Comparison of ENCODE assay signal across 24 mouse cellular contexts in genomic region chr4:63595259-63595658, GRCm38 (mm10). TPM values are rescaled to one million over a fixed set of nuclear protein-coding genes. Genes with fewer than 3 reads are reported as not detected.
DNase-seq lines count a peak whose midpoint lies in the region; ATAC-seq lines count a peak whose summit lies in the region.
"Had no signal": no experiment of that assay in that cellular context is flagged by ENCODE, and none has a peak within 500 bp of the region (broad histone marks: within the 10 kb centered on the region; RNA-seq: fewer than 3 reads in every experiment).

No protein-coding gene starts in this region.

- H3K4me3 ChIP-seq in midbrain, embryonic 10.5 days: no peak overlapping the region
- H3K4me3 ChIP-seq in midbrain, embryonic 11.5 days (ENCODE audit: low read depth, low read length): no peak overlapping the region
- H3K4me3 ChIP-seq: heart, adult 2 months; hindbrain, embryonic 15.5 days; lung, embryonic 15.5 days; neural tube, embryonic 15.5 days had no signal

- no peak for ATAC-seq in midbrain, embryonic 11.5 days (ENCODE audit: low FRiP score)
- ATAC-seq in granulocyte monocyte progenitor cell, adult 5-6 weeks (replicated peaks; ENCODE audit: poor library complexity, severe bottlenecking): 0 out of 2 replicates have a peak, but pooled peaks have one; percentile 7
- ATAC-seq in megakaryocyte, adult 5-6 weeks (ENCODE audit: poor library complexity, severe bottlenecking): peak; percentile 26; the same call in 1 of the 2 replicates
- ATAC-seq: forebrain, embryonic 14.5 days had no signal

- no peak overlapping the region for H3K9ac ChIP-seq in midbrain, embryonic 11.5 days (ENCODE audit: low read length)
- H3K9ac ChIP-seq: hindbrain, embryonic 15.5 days; lung, embryonic 15.5 days; neural tube, embryonic 15.5 days had no signal

- no peaks in the 10 kb centered on the region for H3K36me3 ChIP-seq in midbrain, embryonic 10.5 days
- no peaks in the 10 kb centered on the region for H3K36me3 ChIP-seq in midbrain, embryonic 11.5 days (ENCODE audit: control insufficient read depth, insufficient read depth, low read length)
- H3K36me3 ChIP-seq: hindbrain, embryonic 15.5 days; lung, embryonic 15.5 days; neural tube, embryonic 15.5 days had no signal

- H3K4me1 ChIP-seq in midbrain, embryonic 10.5 days: peaks cover 13% of the 10 kb centered on the region
- no peaks in the 10 kb centered on the region for H3K4me1 ChIP-seq in midbrain, embryonic 11.5 days (ENCODE audit: control insufficient read depth, insufficient read depth, low read length)
- H3K4me1 ChIP-seq: hindbrain, embryonic 15.5 days; neural tube, embryonic 15.5 days had no signal

- no peak for DNase-seq in midbrain, embryonic 10.5 days (ENCODE audit: low spot score)
- DNase-seq in midbrain, embryonic 11.5 days (ENCODE audit: low spot score, missing footprints): no peak
- no peak for DNase-seq in cerebellum, postnatal 10 days
- no peak for DNase-seq in neural tube, embryonic 10.5 days (ENCODE audit: extremely low spot score, low spot score)
- DNase-seq in layer of hippocampus, postnatal 36 days: no peak
- DNase-seq: cerebellum, adult 8-10 months; layer of hippocampus, adult 9-11 months had no signal

- peak overlapping the region; percentile 24; the same call in 1 of the 2 replicates for H3K27ac ChIP-seq in midbrain, embryonic 10.5 days (replicated peaks)
- no peak overlapping the region for H3K27ac ChIP-seq in midbrain, embryonic 11.5 days (ENCODE audit: low read depth, low read length)
- H3K27ac ChIP-seq: hindbrain, embryonic 15.5 days; kidney, postnatal 0 days; lung, embryonic 15.5 days; neural tube, embryonic 15.5 days had no signal

- no peak overlapping the region for H3K4me2 ChIP-seq in midbrain, embryonic 11.5 days
- H3K4me2 ChIP-seq: hindbrain, embryonic 15.5 days; lung, embryonic 15.5 days; neural tube, embryonic 15.5 days had no signal

- H3K27me3 ChIP-seq in midbrain, embryonic 10.5 days (ENCODE audit: low read depth, poor library complexity, severe bottlenecking): no peaks in the 10 kb centered on the region
- no peaks in the 10 kb centered on the region for H3K27me3 ChIP-seq in midbrain, embryonic 11.5 days (ENCODE audit: control insufficient read depth, insufficient read depth, low read length)
- H3K27me3 ChIP-seq: CH12.LX; hindbrain, embryonic 15.5 days; lung, embryonic 15.5 days; neural tube, embryonic 15.5 days had no signal

- no peaks in the 10 kb centered on the region for H3K9me3 ChIP-seq in midbrain, embryonic 10.5 days (replicated peaks)
- H3K9me3 ChIP-seq in midbrain, embryonic 11.5 days (ENCODE audit: control insufficient read depth, low read length): no peaks in the 10 kb centered on the region
- H3K9me3 ChIP-seq: hindbrain, embryonic 15.5 days; lung, embryonic 15.5 days; neural tube, embryonic 15.5 days had no signal

- 88% methylated on average over 10 of the region's 10 CpGs for WGBS in midbrain, embryonic 10.5 days
- 80% methylated on average over 10 of the region's 10 CpGs for WGBS in midbrain, embryonic 11.5 days

RNA-seq across cellular contexts. Expression of gene Gm11213, which starts 9.8 kb away (rescaled TPM):
- polyA plus RNA-seq in midbrain, embryonic 10.5 days (2016; fragmentation: Nextera tagmentation; extraction: Ambion mirVana): not detected in 2 replicates
- not detected in 2 replicates for polyA plus RNA-seq in midbrain, embryonic 11.5 days (2014; fragmentation: Nextera tagmentation; extraction: Ambion mirVana)
- total RNA-seq in granulocyte monocyte progenitor cell, adult 5-6 weeks (2014; fragmentation: Nextera tagmentation): not detected in 2 replicates
- not detected in 2 replicates for total RNA-seq in granulocyte monocyte progenitor cell, adult 5-6 weeks (2017)
- total RNA-seq in megakaryocyte, adult 5-6 weeks (2015): not detected in 2 replicates
- total RNA-seq in megakaryocyte, adult 5-6 weeks (2017): not detected in 2 replicates
- not detected for total RNA-seq in layer of hippocampus, postnatal 36 days (2021)
- total RNA-seq: adrenal gland, adult 18-20 months; CH12.LX; heart, adult 2 months; heart, postnatal 14 days; left cerebral cortex, postnatal 10 days; megakaryocyte progenitor cell, adult 5-6 weeks; midbrain, postnatal 0 days had no signal
- polyA plus RNA-seq: forebrain, embryonic 14.5 days; heart, adult 2 months; hindbrain, embryonic 15.5 days; kidney, postnatal 0 days; limb, embryonic 14.5 days; lung, embryonic 15.5 days; midbrain, postnatal 0 days; neural tube, embryonic 15.5 days; small intestine, adult 2 months; urinary bladder, adult 2 months had no signal

RNA-seq across cellular contexts. Expression of gene Tex48, which starts 27.0 kb away (rescaled TPM):
- not detected in 2 replicates for polyA plus RNA-seq in midbrain, embryonic 10.5 days (2016; fragmentation: Nextera tagmentation; extraction: Ambion mirVana)
- polyA plus RNA-seq in midbrain, embryonic 11.5 days (2014; fragmentation: Nextera tagmentation; extraction: Ambion mirVana): not detected in 2 replicates
- not detected in 2 replicates for total RNA-seq in granulocyte monocyte progenitor cell, adult 5-6 weeks (2014; fragmentation: Nextera tagmentation)
- total RNA-seq in granulocyte monocyte progenitor cell, adult 5-6 weeks (2017): not detected in 2 replicates
- total RNA-seq in megakaryocyte, adult 5-6 weeks (2015): not detected in 2 replicates
- total RNA-seq in megakaryocyte, adult 5-6 weeks (2017): not detected in 2 replicates
- total RNA-seq in layer of hippocampus, postnatal 36 days (2021): not detected
- total RNA-seq: adrenal gland, adult 18-20 months; CH12.LX; heart, adult 2 months; heart, postnatal 14 days; left cerebral cortex, postnatal 10 days; megakaryocyte progenitor cell, adult 5-6 weeks; midbrain, postnatal 0 days had no signal
- polyA plus RNA-seq: forebrain, embryonic 14.5 days; heart, adult 2 months; hindbrain, embryonic 15.5 days; kidney, postnatal 0 days; limb, embryonic 14.5 days; lung, embryonic 15.5 days; midbrain, postnatal 0 days; neural tube, embryonic 15.5 days; small intestine, adult 2 months; urinary bladder, adult 2 months had no signal

RNA-seq across cellular contexts. Expression of gene Tmem268, which starts 36.7 kb away (rescaled TPM):
- polyA plus RNA-seq in midbrain, embryonic 10.5 days (2016; fragmentation: Nextera tagmentation; extraction: Ambion mirVana): 9.7 and 10.0 TPM in 2 replicates
- polyA plus RNA-seq in midbrain, embryonic 11.5 days (2014; fragmentation: Nextera tagmentation; extraction: Ambion mirVana): 6.2 and 8.1 TPM in 2 replicates
- 6.5 and 6.6 TPM in 2 replicates for total RNA-seq in granulocyte monocyte progenitor cell, adult 5-6 weeks (2014; fragmentation: Nextera tagmentation)
- 14.6 and 16.7 TPM in 2 replicates for total RNA-seq in granulocyte monocyte progenitor cell, adult 5-6 weeks (2017)
- 22.4 and 24.3 TPM in 2 replicates for total RNA-seq in megakaryocyte, adult 5-6 weeks (2015)
- 43.5 and 58.0 TPM in 2 replicates for total RNA-seq in megakaryocyte, adult 5-6 weeks (2017)
- 1 to 10 TPM; 7.1 to 8.4 TPM for total RNA-seq in layer of hippocampus, postnatal 36 days (2021)

RNA-seq across cellular contexts. Expression of gene Atp6v1g1, which starts 50.7 kb away (rescaled TPM):
- polyA plus RNA-seq in midbrain, embryonic 10.5 days (2016; fragmentation: Nextera tagmentation; extraction: Ambion mirVana): 290 and 319 TPM in 2 replicates
- polyA plus RNA-seq in midbrain, embryonic 11.5 days (2014; fragmentation: Nextera tagmentation; extraction: Ambion mirVana): 386 and 408 TPM in 2 replicates
- 97.1 and 115 TPM in 2 replicates for total RNA-seq in granulocyte monocyte progenitor cell, adult 5-6 weeks (2014; fragmentation: Nextera tagmentation)
- 72.3 and 98.9 TPM in 2 replicates for total RNA-seq in granulocyte monocyte progenitor cell, adult 5-6 weeks (2017)
- 197 and 229 TPM in 2 replicates for total RNA-seq in megakaryocyte, adult 5-6 weeks (2015)
- 111 and 159 TPM in 2 replicates for total RNA-seq in megakaryocyte, adult 5-6 weeks (2017)
- total RNA-seq in layer of hippocampus, postnatal 36 days (2021): 100 to 1,000 TPM; 124 to 125 TPM
